Mouse (Mus musculus) left cerebral cortex, postnatal 36 days (tissue): Measurements from ENCODE around the gene Slc16a12. TPM values are rescaled to one million over a fixed set of nuclear protein-coding genes. Genes with fewer than 3 reads are reported as not detected.

Source experiments
- DNase-seq, 2 experiments: peaks; one replicate each; pipeline ENCODE4 v3.0.0; 2021 to 2022; ENCODE audit warnings: low spot score in 2 of 2, mixed read lengths in 1 of 2
- intact Hi-C: fragments of 180-260 bp; cut with DNase I; formaldehyde crosslinking; loops from one replicate; pipeline ENCODE4 v1.15.1; 2025
- microRNA-seq: library from miRNA; unstranded; fragments of <30 nt; microRNA quantifications from one replicate; pipeline ENCODE4 v1.2.0, GENCODE M21; 2022
- total RNA-seq, 2 experiments: library from RNA; stranded (reverse); gene quantifications; 2 replicates each; pipeline ENCODE4 v1.2.3; 2021

The Slc16a12 gene
- total RNA-seq, 2 experiments from 2014 or later, result 1.8 to 2.7 TPM

DNA sequence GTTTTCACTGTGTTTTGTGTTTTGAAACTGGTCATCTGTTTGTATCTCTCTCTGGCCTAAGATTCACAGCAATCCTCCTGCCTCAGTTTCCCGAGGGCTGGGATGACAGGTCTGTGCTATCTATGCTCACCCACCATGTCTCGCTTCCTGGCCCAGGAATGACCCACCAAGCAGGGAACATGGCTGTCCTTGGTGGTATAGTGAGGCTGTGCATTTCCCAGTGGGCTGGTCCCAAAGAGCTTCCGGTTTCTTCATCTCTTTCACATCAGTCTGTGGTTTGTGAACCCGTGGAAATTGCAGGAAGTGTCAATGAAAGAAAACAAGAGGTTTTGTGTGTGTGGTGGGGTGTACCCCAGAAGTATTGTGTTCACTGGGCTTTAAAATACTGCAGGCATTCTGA, 122.4 kb downstream of the Slc16a12 start:
- no peak for DNase-seq
- intact Hi-C loops, result no loop called here

GRCm38 (mm10) chr19:34623781-34624180, 123.3 kb downstream of the Slc16a12 start:
- intact Hi-C loops, result no loop called here

GRCm38 (mm10) chr19:34620871-34621270, 126.2 kb downstream of the Slc16a12 start:
- no peak for DNase-seq
- intact Hi-C loops, result no loop called here

More at GRCm38 (mm10) chr19:34623781-34624180, 123.3 kb downstream of the Slc16a12 start:
- DNase-seq, result no peak

Small RNA genes lying within 50 kb of the gene (microRNA-seq; reads per million reads assigned to microRNA genes)
- gene Gm27476, result not detected

Other genes starting within 250 kb of the Slc16a12 start
- 10 to 100 TPM; 15.8 to 17.0 TPM for gene Lipa, start 219.8 kb downstream of the Slc16a12 start, total RNA-seq
- 1 to 10 TPM; 7.2 to 7.8 TPM for gene Ifit2, start 196.6 kb downstream of the Slc16a12 start, total RNA-seq
- gene Ifit3, start 163.8 kb downstream of the Slc16a12 start, total RNA-seq, result 1 to 10 TPM; 4.0 to 4.5 TPM
- 1 to 10 TPM; 1.7 to 1.8 TPM for gene Ifit1bl1, start 145.3 kb downstream of the Slc16a12 start, total RNA-seq
- gene Ifit3b, start 139.3 kb downstream of the Slc16a12 start, total RNA-seq, result 1 to 10 TPM; 1.5 to 2.0 TPM
- gene Ifit1bl2, start 106.5 kb downstream of the Slc16a12 start, total RNA-seq, result under 1 TPM; 0.27 to 0.43 TPM
- gene Ifit1, start 106.4 kb downstream of the Slc16a12 start, total RNA-seq, result 1 to 10 TPM in 1 of 2 experiments, under 1 TPM in 1; 0.72 to 1.3 TPM
- 10 to 100 TPM; 20.8 to 23.5 TPM for gene Pank1, start 132.2 kb upstream of the Slc16a12 start, total RNA-seq
- gene Kif20b, start 175.1 kb upstream of the Slc16a12 start, total RNA-seq, result 1 to 10 TPM; 1.2 to 1.3 TPM